Mouse (Mus musculus): ENCODE data around the gene Wdhd1. TPM values are rescaled to one million over a fixed set of nuclear protein-coding genes. Genes with fewer than 3 reads are reported as not detected.
"Not testable (repeated sequence)": the region's sequence is repeated elsewhere in the genome, so short reads cannot be mapped to it uniquely, and the experiment has no call there.

Wdhd1 gene
- total RNA-seq (2021) = 4.8 and 7.5 TPM in 2 replicates
- long read RNA-seq, full-length matches to known transcripts = 6 of 7 reads
- long read RNA-seq, partial matches to known transcripts = 1 of 7 reads
- long read RNA-seq, other reads (novel, unspliced or antisense) = 0 of 7 reads

GRCm38 (mm10) chr14:47276637-47277393, at the start of gene Wdhd1, which contains the start of gene Socs4:
Gene Wdhd1 (minus strand): TSS chr14:47276857.
Gene Socs4 (plus strand): TSS chr14:47276931.
- peak; percentile 96 for DNase-seq

- no peak for DNase-seq
Measured at GRCm38 (mm10) chr14:47325965-47326761, 49.5 kb upstream of the Wdhd1 start.

DNA sequence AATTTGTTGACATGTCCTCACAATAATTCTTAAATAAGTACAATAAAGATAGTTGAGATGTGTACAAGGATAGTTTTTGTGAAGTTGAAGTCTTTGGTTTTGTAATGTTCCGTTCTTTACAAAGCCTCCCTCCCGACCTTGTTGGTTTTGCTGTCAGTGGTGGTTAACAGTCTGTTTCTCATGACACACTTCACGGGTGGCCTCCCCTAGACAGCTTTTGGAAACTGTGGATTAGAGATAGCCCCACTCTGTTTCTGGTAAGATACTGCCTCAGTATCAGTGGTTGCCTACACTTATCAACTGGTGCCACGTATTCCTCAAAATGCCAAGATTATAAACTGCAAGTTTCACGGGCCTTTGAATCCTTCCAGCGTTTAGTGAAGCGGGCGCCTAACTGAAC, 44.9 kb upstream of the Wdhd1 start:
- not testable (repeated sequence) for DNase-seq

- DNase-seq = no peak
Measured at GRCm38 (mm10) chr14:47319362-47319761, 42.7 kb upstream of the Wdhd1 start.

DNA sequence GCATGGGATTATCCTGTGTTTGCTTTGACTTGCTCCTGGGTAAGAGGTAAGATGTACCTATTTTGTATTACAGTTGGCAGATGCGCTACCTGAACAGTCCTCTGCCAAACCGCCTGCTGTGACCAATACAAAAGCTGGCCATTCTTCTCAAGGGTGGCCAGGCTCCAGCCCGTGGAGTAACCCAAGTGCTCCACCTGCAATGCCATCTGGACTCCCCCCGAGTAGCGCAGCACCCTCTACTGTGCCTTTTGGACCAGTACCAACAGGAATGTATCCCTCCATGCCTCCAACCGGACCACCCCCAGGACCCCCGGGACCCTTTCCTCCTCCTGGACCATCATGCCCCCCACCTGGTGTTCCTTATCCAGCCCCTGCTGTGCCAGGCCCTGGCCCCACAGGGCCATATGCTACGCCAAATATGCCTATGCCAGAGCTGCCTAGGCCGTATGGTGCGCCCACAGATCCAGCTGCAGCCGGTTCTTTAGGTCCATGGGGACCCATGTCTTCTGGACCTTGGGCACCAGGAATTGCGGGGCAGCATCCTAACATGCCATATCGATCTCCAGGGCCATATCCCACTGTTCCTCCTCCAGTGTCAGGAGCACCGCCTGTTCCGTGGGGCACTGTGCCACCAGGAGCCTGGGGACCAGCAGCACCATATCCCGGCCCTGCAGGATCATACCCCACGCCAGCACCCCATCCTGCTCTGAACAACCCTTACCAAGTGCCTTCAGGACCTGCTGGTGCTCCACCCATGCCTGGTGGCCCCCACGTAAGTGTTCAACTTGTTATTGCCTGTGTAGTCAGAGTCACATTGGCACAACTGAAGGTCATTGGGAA, 33.9 kb upstream of the Wdhd1 start:
- DNase-seq = no peak

DNA sequence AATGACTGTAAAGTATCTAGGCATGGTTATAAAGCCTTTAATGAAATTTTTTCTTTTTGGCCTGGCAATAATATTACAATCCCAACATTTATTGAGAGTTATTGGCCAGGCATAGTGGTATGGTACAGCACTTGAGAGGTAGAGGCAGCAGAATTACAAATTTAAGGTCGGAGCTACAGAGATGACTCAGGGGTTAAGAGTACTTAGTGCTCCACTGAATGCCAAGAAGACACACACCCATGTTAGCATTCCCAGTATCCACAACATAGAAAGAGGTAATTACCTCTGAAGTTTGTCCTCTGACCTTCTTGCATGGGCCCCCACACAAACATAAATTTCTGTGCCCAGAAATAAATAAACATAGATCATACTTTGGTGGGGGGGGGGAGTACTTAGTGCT, 32.4 kb upstream of the Wdhd1 start:
- no peak for DNase-seq

DNA sequence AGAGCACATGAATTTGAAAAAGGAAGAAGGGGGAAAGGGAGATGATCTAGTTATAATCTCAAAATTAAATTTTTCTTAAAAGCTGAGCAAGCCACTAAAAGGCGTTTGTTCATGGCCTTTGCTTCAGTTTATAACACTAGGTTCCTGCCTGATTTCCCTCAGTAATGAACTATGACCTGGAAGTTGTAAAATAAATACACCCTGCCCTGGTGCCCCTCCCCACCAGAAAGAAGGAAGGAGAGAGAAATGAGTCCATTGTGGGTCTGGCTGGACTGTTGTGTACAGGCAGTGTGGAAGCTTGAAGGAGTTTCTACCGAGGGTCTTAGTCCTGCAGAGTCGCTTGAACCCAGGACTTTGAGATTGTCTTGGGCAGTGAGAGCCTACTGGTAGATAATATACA, 31.0 kb upstream of the Wdhd1 start:
- DNase-seq = no peak

- DNase-seq = no peak
Measured at GRCm38 (mm10) chr14:47305933-47306332, 29.3 kb upstream of the Wdhd1 start.

DNA sequence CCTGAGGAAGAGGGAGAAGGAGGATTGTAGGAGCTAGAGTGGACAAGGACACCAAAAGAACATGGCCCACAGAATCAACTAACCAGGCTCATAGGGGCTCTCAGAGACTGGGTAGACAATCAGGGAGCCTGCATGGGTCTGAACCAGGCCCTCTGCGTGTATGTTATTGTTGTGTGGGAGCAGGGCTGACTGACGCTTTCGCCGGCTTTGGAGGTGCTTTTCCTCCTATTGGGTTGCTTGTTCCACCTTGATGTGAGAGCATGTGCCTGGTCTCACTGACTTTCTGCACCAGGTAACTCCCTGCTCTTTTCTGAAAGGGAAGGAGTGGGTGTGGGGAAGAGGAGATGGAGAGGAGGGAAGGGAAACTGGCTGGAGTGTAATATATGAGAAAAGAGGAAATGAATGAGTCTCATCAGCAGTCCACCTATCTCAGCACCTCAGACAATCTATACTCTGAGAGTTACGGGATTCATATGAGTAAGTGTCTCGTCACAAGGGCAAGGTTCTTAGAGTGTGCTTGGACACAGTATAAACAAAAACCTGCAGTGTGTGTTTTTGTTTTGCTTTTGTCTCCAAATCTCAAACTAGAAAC, 28.3 kb upstream of the Wdhd1 start:
- DNase-seq = no peak

DNA sequence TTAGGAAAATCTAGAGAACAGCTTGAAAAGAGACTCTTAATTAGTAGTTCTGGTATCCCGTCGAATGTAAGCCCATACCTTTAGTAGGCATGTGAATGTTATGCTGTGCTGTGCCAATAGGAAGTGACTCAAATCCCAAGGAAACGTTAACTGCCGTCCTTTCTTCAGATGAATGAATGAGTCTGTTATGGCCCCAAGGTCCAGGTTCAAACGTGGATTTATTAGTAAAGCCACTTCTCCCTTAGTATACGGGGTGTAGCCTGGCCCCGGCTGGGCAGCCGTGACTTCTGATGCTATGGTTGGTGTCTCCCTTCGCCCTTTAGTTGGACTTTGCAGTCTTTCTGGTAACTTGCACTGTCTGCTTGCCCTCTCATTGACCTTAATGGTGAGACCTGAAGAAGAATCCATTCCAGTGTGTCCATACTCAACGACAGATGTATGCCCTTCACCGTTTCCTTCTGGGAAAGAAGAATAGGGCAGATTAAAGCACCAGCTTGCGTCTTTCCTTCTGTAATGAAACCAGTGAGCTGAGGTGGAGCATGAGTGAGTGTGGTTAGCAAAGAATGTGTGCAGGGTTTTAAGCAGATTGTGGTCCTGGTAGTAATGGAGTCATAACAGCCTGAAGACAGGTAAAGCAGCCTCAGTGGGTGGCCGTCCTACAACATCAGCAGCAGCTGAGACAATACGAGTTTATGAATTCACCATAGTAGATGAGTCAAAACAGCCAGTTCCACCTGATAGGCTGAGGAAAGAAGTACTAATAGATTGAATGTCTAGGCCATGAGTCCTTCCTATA, 26.4 kb upstream of the Wdhd1 start:
- DNase-seq = no peak

DNA sequence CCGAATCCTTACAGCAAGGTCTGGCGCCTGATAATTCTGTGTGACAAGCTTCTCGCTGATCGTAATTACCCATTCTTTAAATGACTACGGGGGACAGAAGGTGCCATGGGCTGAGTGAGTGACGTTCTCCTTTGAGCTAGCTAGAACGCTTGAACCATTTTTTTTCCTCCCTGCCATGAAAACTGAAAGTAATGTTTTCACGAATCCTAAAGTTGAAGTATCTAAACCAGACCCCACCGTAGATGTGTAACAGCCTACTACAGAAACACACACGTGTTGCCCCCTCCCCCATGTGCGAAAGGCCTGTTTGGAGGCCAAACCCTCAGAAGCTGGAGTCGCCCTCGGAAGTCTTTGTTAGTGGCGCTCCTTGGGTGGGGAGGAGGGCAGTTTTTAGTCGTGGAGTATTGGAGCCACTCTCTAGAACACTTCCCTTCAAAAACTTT, 22.2 kb upstream of the Wdhd1 start:
- DNase-seq = peak; percentile 27

GRCm38 (mm10) chr14:47298408-47298792, 21.7 kb upstream of the Wdhd1 start:
- DNase-seq = no peak

DNA sequence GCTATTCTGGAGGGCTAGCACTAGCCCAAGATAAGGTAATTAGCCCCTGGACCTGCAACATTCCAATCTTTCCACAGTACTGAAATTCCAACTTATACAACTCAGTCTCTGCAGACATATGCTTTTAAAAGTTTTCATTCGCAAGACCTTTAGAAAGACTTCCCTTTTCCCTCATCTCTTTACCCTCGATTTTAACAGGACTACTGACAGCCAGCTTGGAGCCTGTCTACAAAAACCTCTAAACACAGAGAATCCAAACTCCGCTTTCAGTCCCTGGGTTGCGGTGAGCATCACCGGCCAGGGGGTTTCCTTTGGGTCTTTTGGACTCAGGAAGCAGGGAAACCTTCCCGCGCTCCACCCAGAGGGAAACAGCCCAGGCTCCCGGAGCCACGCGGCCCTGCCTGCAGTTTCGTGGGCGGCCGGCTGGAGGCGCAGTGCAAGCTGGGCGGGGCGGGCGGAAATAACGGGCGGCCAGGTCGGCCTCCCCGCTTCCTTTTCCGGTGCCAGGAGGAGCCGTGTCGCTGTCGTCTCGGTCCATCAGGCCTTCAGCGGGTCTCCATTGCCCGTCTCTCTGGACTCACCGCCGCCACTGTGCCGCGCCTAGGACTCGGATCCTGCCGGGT, 21.2 kb upstream of the Wdhd1 start, which contains the start of gene Mapk1ip1l:
Gene Mapk1ip1l, plus strand, starts transcription at position 482 of the 623 bp plus-strand sequence.
- peak; percentile 94 for DNase-seq

DNA sequence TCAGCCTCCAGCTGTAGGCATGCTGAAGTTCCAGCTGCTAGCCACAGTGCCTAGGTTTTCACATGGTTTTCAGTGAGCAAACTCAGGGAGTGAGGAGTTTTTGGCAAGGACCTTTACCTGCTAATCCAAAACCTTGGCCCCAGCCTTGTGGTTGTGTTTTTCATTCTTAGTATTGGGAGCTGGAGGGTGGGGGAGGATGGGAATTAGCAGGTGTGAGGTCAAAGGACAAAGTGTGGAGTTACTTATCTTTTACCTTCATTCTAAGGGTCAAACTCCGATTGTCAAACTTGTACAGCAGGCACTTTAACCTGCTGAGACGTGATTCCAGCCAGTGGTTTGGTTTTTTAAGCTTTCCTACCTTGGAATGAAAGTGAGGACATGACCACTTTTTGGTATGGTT, 19.6 kb upstream of the Wdhd1 start:
- DNase-seq = no peak

DNA sequence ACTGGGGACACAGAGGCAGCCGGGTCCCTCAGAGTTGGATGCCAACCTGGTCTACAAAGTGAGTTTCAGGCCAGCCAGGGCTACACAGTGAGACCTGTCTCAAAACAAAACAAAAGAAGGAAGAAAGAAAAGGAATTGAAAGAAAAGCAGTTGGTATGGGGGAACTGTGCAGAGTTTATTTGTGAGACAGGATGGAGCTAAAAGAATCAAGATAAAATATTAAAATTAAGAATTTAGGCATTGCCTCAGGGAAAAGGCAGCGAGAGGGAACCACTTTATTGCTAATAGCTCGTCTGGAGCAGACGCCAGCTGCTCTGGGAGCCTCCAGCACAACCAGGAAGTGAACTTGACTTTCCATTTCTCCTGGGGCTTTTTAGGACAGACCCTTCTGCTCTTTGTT, 17.5 kb upstream of the Wdhd1 start:
- DNase-seq = no peak

DNA sequence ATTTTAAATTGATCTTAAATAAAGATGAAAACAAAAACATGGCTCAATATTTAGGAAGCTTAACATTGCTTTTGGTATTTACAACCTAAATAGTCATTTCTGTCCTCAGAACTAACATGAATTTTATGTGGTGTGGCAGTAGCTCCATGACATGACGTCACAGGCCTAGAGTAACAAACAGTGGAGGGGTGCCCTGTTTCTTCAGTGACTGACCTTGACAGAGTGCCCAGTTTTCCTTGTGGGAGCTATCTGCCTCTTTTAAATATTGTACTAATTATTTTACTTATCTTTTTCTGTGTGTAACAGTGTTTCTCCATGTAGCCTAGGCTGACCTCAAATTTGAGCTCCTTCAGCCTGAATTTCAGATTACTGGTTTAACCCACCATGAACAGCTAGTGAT, 15.1 kb upstream of the Wdhd1 start:
- no peak for DNase-seq

GRCm38 (mm10) chr14:47287021-47287420, 10.4 kb upstream of the Wdhd1 start:
- no peak for DNase-seq

DNA sequence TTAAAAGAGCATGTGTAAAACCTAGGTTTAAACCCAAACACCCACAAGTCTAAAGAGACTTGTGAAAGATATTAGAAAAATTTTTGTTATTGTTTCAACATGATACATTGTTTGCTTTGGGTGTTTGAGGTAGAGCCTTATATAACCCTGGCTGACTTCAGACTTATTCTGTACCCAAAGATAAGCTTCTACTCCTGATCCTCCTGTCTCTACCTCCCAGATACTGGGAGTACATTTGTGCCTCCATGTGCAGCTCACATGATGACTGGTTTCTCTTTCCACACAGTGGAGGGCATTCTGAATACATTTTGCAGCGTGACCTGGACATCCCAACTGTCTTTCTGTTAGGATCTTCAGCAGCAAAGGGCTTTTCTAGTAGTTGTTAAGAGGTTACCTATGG, 9.6 kb upstream of the Wdhd1 start:
- no peak for DNase-seq

DNA sequence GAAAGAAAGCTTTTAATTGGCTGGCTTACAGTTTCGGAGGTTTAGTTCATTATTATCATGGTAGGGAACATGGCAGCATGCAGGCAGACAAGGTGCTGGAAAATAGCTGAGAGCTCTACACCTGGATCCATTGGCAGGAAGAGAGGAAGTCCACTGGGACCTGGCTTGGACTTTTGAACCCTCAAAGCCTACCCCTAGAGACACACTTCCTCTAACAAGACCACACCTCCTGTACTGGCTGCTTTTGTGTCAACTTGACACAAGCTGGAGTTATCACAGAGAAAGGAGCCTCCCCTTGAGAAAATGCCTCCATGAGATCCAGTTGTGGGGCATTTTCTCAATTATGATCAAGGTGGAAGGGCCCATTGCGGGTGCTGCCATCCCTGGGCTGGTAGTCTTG, 8.6 kb upstream of the Wdhd1 start:
- DNase-seq = no peak

- DNase-seq = no peak
Measured at GRCm38 (mm10) chr14:47283568-47283967, 6.9 kb upstream of the Wdhd1 start.

DNA sequence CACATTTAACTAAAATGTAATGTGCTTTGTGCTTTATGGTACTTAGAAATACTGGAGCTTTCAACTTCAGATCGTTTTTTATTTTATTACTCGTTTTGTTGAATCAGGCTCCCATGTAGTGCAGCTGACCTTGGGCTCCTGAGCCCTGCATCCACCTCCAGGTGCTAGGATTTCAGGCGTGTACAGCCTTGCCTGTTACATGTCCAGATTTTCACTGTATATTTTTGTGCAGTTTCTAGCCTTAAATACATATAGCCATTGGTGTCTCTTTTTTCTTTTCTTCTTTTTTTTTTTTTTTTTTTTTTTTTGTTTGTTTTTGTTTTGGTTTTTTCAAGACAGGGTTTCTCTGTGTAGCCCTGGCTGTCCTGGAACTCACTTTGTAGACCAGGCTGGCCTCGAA, 4.9 kb upstream of the Wdhd1 start:
- no peak for DNase-seq

Data from adrenal gland, postnatal 25 days (tissue).